Mouse (Mus musculus) c-Kit-positive CD71-negative TER-119-negative erythroid progenitor cells, embryonic 14.5 days (primary cell): ENCODE measurements around the gene Pifo.
"Not testable (repeated sequence)": the region's sequence is repeated elsewhere in the genome, so short reads cannot be mapped to it uniquely, and the experiment has no call there.

Experiments
- DNase-seq: peaks from one replicate; pipeline ENCODE4 v3.0.0-alpha.2; 2013; ENCODE audit warnings: low read depth

The Pifo gene

DNA sequence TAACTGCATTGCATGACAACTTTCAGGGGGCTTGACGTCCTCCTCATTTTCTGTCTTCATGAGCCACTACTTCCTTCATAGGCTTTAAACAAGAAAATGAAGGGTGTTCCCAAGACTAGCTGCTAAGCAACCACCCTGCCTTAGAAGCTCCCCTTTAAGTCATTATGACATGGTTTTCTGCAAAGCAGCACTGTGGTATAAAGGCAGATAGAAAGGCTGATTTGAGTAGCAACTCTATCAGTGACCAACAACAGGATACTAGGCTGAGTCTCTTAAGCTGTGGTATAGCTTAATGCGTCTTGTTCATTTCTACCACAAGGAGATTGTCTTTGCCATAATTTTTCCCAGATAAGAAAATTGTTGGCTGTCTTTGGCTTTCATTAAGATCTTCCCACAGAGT, at the start of gene Pifo:
Gene Pifo (minus strand): TSS at position 101 of the 400 bp plus-strand sequence.
- no peak for DNase-seq

DNA sequence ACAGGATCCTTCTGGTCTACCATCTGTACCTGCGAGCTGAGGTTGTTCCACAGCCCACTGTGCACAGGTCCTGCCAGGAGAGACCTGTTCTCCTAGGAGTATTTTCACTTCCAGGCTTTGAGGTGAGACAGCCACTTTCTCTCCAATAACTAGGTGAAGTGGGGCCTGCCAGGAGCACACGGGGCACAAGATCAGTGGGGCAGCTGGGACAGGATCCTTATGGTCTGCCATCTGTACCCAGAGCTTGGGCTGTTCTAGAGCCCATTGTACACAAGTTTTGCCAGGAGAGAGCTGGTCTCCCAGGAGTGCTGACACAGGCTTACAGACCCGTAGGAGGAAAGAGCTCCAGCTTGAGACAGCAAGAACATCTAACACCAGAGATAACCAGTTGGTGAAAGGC, 43.5 kb upstream of the Pifo start:
- no peak for DNase-seq

DNA sequence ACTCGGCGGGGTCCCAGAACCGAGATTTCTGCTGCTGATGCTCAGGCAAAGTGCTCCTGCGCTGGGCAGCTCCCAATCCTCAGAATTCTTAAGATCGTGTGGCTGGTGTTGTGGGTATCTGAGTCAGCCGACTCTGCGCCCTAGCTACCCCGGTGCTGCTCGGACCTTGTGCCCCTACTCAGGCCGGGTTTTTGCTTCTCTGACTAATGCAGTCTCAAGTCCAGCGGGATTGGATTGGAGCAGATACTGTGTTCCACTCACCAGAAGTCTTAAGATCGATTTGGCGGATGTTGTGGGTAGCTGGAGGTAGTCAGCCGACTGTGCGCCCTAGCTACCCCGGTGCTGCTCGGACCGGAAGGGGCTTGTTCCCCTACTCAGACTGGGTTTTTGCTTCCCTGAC, 37.5 kb upstream of the Pifo start:
- no peak for DNase-seq

DNA sequence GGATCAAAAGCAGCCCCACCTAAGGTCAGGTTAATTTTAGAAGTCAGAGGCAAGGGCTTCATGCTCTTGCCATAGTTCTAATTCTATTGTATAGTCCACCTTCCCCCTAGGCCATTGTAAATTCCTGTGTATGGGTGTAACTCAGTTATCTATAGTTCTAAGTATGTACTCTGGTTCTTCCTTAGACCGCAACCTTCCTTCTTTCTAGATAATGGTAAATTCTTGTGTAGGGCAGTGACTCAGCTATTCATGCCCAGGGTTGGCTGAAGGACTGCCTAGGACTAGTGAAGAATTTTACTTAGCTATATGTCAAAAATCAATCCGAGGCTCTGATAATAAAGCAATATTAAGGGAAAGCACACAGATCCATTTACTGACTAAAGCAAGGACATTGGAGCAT, 25.9 kb upstream of the Pifo start:
- no peak for DNase-seq

DNA sequence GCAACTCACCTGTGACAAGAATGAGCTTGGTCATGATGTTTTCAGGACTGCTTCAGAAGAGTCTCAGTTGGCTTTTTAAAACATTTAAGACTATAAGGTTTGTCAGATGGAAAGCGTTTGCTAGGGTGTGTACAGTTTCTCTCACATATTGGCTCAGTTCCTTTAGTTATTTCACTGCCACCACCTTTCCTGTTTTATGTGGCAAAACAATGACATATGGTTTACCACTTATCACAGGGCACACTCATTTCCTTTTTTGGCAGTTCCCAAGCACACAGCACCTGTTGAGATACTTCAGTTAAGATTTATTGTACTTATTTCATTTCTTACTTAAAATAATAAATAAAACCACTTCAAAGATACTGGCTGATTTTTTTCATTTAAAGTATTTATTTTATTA, 18.3 kb upstream of the Pifo start, which contains the start of gene Chil5:
Gene Chil5 (minus strand): TSS at position 34 of the 400 bp plus-strand sequence.
- DNase-seq, result no peak

DNA sequence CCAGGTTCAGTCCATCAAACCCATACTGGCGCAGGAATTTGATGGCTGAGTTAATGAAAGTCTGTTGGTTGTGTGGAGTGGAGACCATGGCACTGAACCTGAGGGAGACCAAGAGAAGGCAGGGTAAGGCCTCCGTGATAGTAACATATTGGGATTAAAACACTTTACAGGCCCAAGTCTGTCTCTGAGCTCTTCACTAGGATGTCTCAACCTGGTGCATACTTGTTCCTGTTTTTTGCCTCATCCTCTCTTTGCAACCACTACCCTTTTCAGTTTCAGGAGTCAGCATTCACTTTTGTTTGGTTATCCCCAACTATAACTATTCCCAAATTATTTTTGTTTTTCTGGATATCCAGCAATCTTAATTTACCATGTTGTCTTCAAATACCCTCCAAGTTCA, 9.7 kb upstream of the Pifo start:
- no peak for DNase-seq

DNA sequence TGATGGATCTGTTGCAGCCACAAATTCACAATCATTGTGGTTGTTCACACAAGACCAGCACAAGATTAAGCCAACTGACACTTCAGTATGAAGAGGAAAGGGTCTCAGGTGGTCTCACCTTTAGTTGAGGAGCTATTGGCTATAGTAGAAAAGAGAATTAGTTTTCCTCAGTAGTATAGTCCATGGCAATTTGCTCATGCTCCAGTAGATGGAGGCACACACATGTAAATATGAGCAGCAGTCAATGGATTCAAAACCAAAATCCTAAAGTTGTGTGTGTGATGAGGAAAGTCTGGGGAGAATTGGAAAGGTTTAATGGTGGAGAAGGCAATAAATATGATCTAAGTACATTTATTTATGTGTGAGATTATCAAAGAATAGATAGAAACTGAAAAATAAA, 7.4 kb upstream of the Pifo start:
- no peak for DNase-seq

DNA sequence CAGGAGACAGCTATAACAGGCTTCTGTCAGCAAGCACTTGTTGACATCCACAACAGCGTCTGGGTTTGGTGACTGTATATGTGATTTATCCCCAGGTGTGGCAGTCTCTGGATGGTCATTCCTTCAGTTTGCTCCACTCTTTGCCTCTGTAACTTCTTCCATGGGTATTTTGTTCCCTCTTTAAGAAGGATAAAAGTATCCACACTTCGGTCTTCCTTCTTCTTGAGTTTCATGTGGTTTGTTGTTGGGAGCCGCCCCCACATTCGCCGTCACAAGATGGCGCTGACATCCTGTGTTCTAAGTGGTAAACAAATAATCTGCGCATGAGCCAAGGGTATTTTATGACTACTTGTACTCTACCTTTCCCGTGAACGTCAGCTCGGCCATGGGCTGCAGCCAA, 11.1 kb downstream of the Pifo start:
- DNase-seq, result not testable (repeated sequence)

DNA sequence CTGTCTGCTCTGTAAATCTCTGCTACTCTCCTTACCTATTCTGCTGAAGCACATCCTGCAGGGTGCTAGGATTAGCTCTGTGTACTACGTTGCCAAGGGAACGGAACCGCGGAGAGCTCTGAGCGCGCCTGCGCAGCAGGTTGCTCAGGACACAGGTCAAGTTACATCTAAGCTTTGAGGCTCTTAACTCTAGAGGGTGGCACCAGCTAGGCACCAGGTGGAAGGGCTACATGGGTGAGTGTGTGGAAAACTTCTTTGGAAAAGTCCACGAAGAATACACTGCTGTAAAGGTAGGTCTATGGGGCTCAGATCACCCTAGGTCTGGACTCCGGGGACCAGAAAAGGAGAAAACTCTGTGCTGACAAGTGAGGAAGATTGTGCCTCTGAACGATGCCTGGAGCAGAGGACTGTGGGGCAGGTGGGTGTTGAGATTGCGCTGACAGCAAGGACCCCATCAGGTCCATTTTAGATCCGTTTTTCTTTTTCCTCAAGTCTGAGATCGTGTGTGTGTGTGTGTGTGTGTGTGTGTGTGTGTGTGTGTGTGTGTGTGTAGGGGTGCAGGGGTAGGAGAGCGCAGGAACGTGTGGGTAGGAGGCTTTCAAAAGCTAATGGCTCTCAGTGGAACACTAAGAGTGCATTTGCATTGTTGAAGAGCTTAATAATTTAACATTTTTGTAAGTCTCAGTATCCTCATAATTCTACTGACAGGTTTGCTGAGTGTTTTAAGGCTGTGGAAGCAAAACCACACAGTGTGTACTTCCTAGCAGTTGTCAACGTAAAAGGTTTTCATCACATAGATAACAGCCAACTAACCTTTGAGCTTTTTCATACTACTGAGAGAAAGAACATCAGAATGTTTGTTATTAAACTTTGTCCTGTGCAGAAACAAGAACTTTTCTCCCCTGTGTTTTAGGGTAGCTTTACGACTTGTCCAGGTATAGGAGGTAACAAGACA, 12.8 kb downstream of the Pifo start:
- DNase-seq, result no peak

DNA sequence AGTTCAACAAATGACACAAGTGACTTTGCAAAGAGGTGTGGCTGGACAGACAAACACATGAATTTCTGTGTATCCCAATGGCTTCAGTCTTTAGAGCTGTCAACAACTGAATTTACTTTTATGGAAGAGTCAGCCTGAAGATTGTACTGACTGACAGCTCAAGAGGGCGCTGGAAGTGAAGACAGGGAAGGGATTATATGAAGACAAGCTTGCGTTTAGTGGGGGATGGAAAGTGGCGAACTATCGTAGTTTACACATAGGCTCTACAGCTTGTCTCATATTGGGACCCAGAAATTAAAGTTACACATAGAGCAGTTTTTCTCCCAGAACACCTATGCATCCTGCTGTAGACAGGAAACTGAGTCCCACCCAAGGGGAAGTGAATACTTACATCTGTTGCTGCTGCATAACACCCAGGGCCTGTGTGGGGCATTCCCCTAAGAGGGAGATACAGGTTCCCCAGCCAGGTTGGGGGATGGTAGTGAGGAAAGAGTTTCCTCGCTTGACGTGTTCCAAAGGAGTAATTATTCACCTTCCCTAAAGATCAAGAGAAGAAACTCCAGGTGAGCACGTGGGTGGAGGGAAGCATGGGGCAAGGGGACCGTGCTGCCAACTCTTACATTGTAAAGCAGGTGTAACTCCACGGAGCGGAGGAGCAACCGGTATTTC, 13.6 kb downstream of the Pifo start:
- no peak for DNase-seq

DNA sequence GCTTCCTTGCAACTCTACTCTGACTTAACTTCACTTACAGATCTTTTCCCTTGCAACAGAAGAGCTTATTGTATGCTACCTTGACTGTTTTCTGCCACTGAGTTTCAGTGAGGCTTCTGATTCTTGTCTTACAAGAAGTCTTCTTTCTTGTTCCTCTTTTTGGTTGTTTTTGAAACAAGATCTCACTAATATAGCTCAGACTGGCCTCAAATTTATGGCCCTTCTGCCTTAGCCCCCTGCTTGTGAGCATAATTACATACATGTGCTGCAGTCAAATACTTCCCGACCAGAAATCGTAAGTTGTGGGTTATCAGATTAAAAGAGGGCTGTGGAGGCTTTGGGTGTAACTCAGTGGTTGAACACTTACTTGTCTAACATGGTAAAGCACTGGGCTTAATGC, 19.7 kb downstream of the Pifo start:
- no peak for DNase-seq

DNA sequence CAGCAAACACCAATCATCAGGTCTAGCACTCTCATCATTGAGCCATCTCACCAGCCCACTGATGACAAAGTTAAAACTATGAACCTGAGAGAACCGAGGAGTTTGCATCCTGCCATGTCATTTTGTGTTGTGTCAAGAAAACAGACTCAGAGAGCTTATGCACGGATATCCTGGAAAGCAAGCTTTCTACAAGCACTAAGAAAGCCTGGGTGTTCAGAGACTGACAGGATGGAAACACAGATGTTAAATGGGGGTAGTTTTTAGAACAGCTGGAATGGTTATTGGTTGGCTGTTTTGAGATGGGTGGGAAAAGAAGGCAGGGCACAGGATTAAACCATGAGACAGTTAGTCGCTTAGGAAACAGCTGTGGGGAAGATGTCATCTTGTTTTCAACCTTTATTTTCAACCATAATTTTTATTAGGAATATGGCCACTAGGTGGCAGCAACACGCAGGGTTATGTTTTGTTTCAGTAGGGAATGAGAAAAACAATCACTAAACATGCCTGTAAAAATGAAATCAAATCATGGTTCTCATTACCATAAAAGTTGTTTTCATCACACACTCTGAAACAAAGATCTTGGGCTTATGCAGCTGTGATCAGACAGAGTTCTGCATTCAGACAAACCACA, 22.7 kb downstream of the Pifo start:
- peak; percentile 56 for DNase-seq

DNA sequence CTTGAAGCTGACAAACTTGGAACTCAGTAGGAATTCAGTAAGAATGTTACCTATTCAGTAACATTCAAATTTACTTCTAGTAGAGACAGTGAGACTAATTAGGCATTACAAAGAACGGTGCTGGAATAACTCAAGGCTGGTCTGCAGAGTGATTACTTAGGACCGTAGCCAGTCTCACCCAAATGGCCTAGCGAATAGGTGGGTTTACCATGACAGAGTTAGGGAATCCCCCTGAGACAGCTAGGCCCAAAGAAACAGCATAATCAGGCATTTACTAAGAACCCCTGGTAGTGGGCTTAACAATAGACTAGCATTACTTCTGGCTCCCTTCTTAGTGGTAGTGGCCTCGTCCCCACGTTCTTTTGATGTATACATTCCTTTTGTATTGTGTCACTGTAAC, 24.8 kb downstream of the Pifo start:
- not testable (repeated sequence) for DNase-seq

DNA sequence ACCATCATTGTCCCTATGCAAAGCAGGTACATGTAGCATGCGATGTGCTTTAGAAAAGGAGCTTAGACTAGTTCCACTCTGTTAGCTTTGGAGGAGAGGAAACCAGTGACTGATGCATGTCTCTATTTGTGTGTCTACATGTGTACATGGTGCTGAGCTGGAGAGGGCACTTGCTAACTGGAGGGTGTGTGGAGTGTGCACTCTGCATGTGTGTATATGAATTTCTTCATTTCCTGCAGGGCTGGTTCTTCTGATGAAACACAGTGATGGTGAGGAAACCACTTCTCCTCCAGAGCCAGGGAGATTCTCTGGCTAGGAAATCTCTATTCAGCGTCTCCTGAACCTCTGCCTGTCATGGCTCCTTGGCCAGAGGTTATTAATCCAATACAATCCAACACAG, 40.3 kb downstream of the Pifo start:
- no peak for DNase-seq

DNA sequence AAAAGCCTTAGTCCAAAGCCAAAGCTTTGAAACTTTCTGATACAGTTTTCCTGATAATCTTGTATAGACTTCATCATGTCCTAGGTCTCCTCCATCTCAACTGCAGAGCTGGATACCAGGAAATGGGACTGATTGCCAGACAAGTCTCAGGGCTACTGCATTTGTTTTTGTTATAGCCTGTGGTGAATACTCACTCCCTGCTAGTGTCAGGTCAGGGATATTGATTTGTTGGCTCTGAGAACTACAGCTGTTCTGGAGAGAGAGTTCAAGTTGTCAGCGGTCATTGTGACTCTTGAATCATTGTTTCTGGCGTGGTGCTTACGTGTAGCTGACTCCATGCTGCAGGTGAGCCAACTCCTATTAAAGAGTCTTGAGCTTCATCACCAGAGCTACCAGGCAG, 41.0 kb downstream of the Pifo start, which contains the start of gene Ovgp1:
Gene Ovgp1 (plus strand): TSS at position 301 of the 400 bp plus-strand sequence.
- no peak for DNase-seq

DNA sequence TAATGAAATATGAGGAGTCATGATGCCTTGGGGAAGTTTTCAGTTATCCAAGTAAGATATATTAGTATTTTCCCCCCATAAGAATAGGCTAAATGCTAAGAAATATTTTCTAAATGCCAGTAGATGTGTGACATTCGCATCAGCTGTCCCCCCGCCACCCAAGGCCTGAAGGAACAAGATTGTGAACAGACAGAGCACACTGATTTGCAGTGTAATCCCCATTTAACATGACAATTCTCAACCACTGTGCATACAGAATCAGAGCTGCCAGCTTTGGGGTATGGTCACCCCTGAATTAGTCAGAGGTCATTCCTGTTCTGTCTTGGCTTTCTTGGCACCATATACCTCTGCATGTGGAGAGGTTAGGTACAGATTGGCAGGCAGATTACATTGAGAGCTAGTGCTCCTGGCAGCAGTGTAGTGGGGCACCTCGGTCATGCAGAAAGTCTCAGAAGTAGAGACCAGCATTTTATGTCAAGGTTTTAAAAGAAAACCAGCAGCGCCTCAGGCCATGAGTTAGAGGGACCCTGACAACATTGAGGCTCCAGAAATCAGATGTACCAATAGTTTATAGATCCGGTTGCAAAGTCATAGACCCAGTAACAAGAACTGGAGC, 42.5 kb downstream of the Pifo start:
- DNase-seq, result no peak

DNA sequence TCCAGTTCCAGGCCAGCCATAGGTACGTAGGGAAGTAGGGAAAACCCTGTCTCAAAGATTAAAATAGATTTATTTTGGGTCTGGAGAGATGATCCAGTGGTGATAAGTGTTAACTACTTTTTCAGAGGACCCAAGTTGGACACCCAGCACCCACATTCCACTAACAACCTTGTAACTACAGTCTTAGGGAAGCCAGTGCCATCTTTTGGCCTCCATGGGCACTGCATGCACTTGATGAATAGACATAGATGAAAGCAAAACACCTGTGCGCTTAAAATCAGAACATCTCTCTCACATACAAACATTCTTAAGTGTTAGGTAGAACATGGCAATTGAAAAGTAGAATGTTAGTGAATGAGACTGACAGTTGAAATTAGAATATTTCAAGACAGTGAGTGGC, 53.7 kb downstream of the Pifo start:
- no peak for DNase-seq

DNA sequence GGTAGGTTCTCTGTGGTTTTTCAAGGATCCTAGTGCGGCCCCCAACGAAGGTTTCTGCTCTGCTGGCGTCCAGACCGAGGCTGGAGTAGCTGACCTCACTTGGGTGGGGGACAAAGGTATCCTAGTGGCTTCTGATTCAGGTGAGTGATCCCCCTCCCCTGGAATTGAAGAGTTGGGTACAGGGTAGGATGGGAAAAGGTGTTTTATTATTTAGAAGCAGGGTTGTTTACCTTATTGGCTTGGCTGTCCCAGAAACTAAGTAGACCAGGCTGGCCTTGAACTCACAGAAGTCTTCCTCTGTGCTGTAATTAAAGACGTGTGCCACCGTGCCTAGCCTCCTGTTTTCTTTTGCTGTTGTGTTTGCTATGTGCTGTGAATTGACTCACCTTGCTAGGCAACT, 54.4 kb downstream of the Pifo start, which contains the start of gene Atp5f1:
Gene Atp5f1 (minus strand): TSS at position 101 of the 400 bp plus-strand sequence.
- no peak for DNase-seq

DNA sequence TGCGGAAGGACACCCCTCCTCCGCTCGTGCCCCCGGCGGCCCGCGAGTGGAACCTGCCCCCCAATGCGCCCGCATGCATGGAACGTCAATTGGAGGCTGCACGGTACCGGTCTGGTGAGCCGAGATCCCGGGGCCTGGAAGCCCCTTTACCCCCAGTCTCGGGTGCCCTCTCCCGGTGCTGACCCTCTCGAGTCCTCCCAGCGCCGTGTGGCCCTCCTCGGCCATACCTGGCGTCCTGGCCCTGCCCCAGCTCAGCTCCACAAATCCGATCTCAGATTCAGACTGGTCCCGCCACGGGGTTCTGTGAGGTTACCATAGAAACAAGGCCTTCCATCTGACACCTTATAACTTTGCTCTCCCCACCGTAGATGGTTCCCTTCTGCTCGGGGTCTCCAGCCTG, 54.9 kb downstream of the Pifo start:
- DNase-seq, result no peak

DNA sequence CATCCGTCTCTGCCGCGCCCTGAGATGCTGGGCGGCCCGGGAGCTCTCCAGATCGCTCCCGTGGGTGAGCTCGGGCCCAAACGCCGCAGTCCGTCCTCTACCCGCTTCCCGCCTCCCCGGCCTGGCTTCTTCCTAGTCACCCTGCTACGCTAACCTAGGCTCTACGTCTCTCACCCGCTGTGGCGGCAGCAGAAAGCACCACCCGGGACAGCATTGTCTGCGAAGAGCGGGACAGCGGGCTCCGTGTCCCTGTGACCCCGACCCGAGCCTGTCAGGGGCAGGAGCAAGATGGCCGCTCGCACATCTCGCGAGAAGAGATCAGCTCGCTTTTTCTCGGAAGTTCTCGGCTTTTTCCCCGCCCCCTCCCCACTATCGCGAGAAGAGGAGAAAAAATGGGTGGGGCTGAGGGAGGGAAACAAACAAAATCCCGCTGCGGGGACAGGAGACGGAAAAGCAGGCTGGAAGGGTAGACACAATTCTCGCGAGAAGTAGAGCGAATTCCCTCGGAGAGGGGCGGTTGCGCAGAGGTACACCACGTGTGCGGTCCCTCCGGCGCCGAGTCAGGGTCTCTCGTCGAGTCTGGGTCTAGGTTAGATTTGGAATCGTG, 55.4 kb downstream of the Pifo start, which contains the start of gene Wdr77:
Gene Wdr77 (plus strand): TSS at position 396 of the 607 bp plus-strand sequence.
- peak; percentile 100 for DNase-seq

DNA sequence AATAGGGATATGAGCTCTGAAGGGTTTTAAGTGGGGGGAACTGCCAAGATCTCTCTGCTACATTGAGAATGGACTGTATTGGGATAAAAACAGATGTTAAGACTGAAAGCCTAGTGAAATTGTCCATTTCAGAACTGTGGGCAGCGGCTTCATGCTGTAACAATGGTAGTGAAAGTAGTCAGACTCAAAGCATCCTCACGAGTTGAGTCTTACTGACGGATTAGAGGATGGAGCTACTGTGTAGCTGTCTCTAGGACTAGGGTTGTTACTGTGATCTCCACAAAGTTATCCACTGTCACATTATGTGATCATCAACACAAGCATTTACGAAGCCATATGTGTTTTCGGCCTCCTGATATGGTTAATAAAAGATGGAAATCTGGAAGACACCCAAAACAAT, 56.2 kb downstream of the Pifo start:
- no peak for DNase-seq

DNA sequence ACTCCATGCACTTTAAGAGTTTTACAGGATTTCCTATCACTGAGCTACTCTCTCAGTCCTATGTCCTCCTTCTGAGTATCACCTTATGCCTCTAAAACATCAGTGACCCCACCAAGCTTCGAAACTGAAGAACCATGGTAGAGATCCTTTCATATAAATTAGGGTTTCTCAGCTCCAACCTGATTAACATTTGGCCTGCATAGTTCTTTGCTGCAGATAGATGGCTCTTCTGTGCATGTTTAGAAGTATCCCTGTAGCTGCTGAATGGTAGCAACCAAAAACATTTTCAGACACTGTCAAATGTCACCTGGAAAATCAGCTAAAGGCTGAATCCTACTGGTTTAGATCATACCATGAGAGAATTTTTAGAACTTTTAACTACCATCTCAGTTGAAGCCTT, 57.2 kb downstream of the Pifo start:
- no peak for DNase-seq
